Mouse (Mus musculus): Measurements from ENCODE around the gene Alg5. TPM values are rescaled to one million over a fixed set of nuclear protein-coding genes. Genes with fewer than 3 reads are reported as not detected.

Alg5 gene
- polyA plus RNA-seq, 1 experiment from 2014 or later: 37.7 TPM

- no peak for DNase-seq (ENCODE audit: low spot score)
- Histone ChIP-seq H3K9me3 (ENCODE audit: control insufficient read depth, low read length) (no peaks in the 10 kb centered on the region), H3K36me3 (ENCODE audit: control insufficient read depth, insufficient read depth, low read length) (peaks cover 5% of the 10 kb centered on the region; the same call in 1 of the 2 replicates), H3K9ac (ENCODE audit: low read length) (no peak within 1 kb of the TSS), H3K4me1 (replicated peaks; ENCODE audit: control insufficient read depth, insufficient read depth, low read length) (no peaks in the 10 kb centered on the region), H3K4me3 (ENCODE audit: low read depth, low read length) (no peak within 1 kb of the TSS), H3K27me3 (ENCODE audit: control insufficient read depth, insufficient read depth, low read length) (no peaks in the 10 kb centered on the region), H3K4me2 (ENCODE audit: low read depth, low read length, severe bottlenecking) (no peak within 1 kb of the TSS), H3K27ac (ENCODE audit: low read depth, low read length) (no peak within 1 kb of the TSS)
- WGBS: 89% methylated on average over 6 of the region's 6 CpGs
- ATAC-seq (replicated peaks; ENCODE audit: low FRiP score): no peak
Observed at GRCm38 (mm10) chr3:54714253-54714652, 21.1 kb upstream of the Alg5 start, which contains the start of gene Gm21958. Gm21958 (minus strand) TSS chr3:54714353.

- Histone ChIP-seq H3K27ac (ENCODE audit: low read depth, low read length) (no peak overlapping the region), H3K9ac (ENCODE audit: low read length) (no peak overlapping the region), H3K4me2 (ENCODE audit: low read depth, low read length, severe bottlenecking) (no peak overlapping the region), H3K4me1 (replicated peaks; ENCODE audit: control insufficient read depth, insufficient read depth, low read length) (no peaks in the 10 kb centered on the region), H3K4me3 (ENCODE audit: low read depth, low read length) (no peak overlapping the region), H3K9me3 (ENCODE audit: control insufficient read depth, low read length) (no peaks in the 10 kb centered on the region), H3K36me3 (ENCODE audit: control insufficient read depth, insufficient read depth, low read length) (peaks cover 3% of the 10 kb centered on the region; the same call in 1 of the 2 replicates), H3K27me3 (ENCODE audit: control insufficient read depth, insufficient read depth, low read length) (no peaks in the 10 kb centered on the region)
- ATAC-seq (replicated peaks; ENCODE audit: low FRiP score) (no peak), DNase-seq (ENCODE audit: low spot score) (no peak)
- WGBS: 93% methylated on average over 6 of the region's 6 CpGs
Observed at GRCm38 (mm10) chr3:54715461-54715860, 19.9 kb upstream of the Alg5 start.

DNA sequence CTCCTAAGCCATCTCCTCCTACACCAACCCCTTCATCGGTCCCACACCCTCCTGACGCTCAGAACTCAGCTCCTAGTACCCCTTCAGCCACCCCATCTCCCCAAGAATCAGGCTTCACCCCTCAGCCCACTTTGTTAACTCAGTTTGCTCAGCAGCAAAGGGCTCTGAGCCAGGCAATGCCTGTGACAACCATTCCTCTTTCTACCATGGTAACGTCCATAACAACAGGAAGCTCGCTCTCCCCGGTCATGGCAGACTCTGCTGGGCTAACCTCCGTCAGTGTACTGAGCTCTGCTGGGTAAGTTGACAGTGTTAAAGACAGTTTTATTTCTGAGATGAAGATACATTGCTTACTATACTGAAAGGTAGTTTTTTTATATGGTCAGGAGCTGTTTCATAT lies 18.0 kb upstream of the Alg5 start:
- DNase-seq (ENCODE audit: low spot score) (no peak), ATAC-seq (replicated peaks; ENCODE audit: low FRiP score) (no peak)
- H3K9me3 ChIP-seq (ENCODE audit: control insufficient read depth, low read length): no peaks in the 10 kb centered on the region
- H3K4me2 ChIP-seq (ENCODE audit: low read depth, low read length, severe bottlenecking): no peak overlapping the region
- H3K27ac ChIP-seq (ENCODE audit: low read depth, low read length): no peak overlapping the region
- no peaks in the 10 kb centered on the region for H3K27me3 ChIP-seq (ENCODE audit: control insufficient read depth, insufficient read depth, low read length)
- no peaks in the 10 kb centered on the region for H3K4me1 ChIP-seq (replicated peaks; ENCODE audit: control insufficient read depth, insufficient read depth, low read length)
- peaks cover 3% of the 10 kb centered on the region; the same call in 1 of the 2 replicates for H3K36me3 ChIP-seq (ENCODE audit: control insufficient read depth, insufficient read depth, low read length)
- H3K4me3 ChIP-seq (ENCODE audit: low read depth, low read length): no peak overlapping the region
- H3K9ac ChIP-seq (ENCODE audit: low read length): no peak overlapping the region
- WGBS: 87% methylated on average over 6 of the region's 6 CpGs

- DNase-seq (ENCODE audit: low spot score) (no peak), ATAC-seq (replicated peaks; ENCODE audit: low FRiP score) (no peak)
- H3K9me3 ChIP-seq (ENCODE audit: control insufficient read depth, low read length): no peaks in the 10 kb centered on the region
- H3K4me1 ChIP-seq (replicated peaks; ENCODE audit: control insufficient read depth, insufficient read depth, low read length): no peaks in the 10 kb centered on the region
- H3K9ac ChIP-seq (ENCODE audit: low read length): no peak overlapping the region
- H3K36me3 ChIP-seq (ENCODE audit: control insufficient read depth, insufficient read depth, low read length): peaks cover 3% of the 10 kb centered on the region; the same call in 1 of the 2 replicates
- H3K27ac ChIP-seq (ENCODE audit: low read depth, low read length): no peak overlapping the region
- no peak overlapping the region for H3K4me3 ChIP-seq (ENCODE audit: low read depth, low read length)
- no peak overlapping the region for H3K4me2 ChIP-seq (ENCODE audit: low read depth, low read length, severe bottlenecking)
- WGBS: 66% methylated on average over 3 of the region's 3 CpGs
- H3K27me3 ChIP-seq (ENCODE audit: control insufficient read depth, insufficient read depth, low read length): no peaks in the 10 kb centered on the region
Observed at GRCm38 (mm10) chr3:54718947-54719346, 16.4 kb upstream of the Alg5 start.

GRCm38 (mm10) chr3:54723741-54724500 lies 11.4 kb upstream of the Alg5 start:
- Histone ChIP-seq H3K4me1 (replicated peaks; ENCODE audit: control insufficient read depth, insufficient read depth, low read length) (no peaks in the 10 kb centered on the region), H3K27ac (ENCODE audit: low read depth, low read length) (no peak overlapping the region), H3K27me3 (ENCODE audit: control insufficient read depth, insufficient read depth, low read length) (no peaks in the 10 kb centered on the region), H3K9me3 (ENCODE audit: control insufficient read depth, low read length) (no peaks in the 10 kb centered on the region), H3K4me2 (ENCODE audit: low read depth, low read length, severe bottlenecking) (no peak overlapping the region), H3K36me3 (ENCODE audit: control insufficient read depth, insufficient read depth, low read length) (peaks cover 12% of the 10 kb centered on the region), H3K4me3 (ENCODE audit: low read depth, low read length) (no peak overlapping the region), H3K9ac (ENCODE audit: low read length) (no peak overlapping the region)
- ATAC-seq (replicated peaks; ENCODE audit: low FRiP score): no peak
- WGBS: 90% methylated on average over 10 of the region's 10 CpGs
- DNase-seq (ENCODE audit: low spot score): no peak

DNA sequence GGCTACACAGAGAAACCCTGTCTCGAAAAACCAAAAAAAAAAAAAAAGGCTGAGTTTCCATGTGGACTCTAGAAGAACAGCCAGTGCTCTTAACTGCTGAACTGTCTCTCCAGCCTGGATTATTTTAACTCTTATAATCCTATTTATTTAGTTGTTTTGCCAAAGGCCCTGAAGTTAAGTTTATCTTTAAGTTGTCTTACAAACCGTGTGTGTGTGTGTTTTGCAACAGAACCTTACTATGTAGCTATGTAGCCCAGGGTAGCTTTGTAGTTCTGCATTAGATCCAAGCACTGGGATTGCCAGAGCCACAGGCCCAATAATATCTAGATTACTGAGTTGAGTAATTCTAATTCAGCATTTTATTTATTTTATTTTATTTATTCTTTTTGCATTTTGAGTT lies 10.0 kb upstream of the Alg5 start:
- WGBS: 89% methylated on average over 2 of the region's 2 CpGs

GRCm38 (mm10) chr3:54727588-54727987 lies 7.8 kb upstream of the Alg5 start:
- 94% methylated on average over 2 of the region's 2 CpGs for WGBS
- no peak overlapping the region for H3K27ac ChIP-seq (ENCODE audit: low read depth, low read length)
- no peaks in the 10 kb centered on the region for H3K4me1 ChIP-seq (replicated peaks; ENCODE audit: control insufficient read depth, insufficient read depth, low read length)
- no peaks in the 10 kb centered on the region for H3K9me3 ChIP-seq (ENCODE audit: control insufficient read depth, low read length)
- no peak overlapping the region for H3K4me3 ChIP-seq (ENCODE audit: low read depth, low read length)
- no peak for DNase-seq (ENCODE audit: low spot score)
- no peak overlapping the region for H3K4me2 ChIP-seq (ENCODE audit: low read depth, low read length, severe bottlenecking)
- ATAC-seq (replicated peaks; ENCODE audit: low FRiP score): no peak
- H3K9ac ChIP-seq (ENCODE audit: low read length): no peak overlapping the region
- H3K36me3 ChIP-seq (ENCODE audit: control insufficient read depth, insufficient read depth, low read length): peaks cover 17% of the 10 kb centered on the region
- H3K27me3 ChIP-seq (ENCODE audit: control insufficient read depth, insufficient read depth, low read length): no peaks in the 10 kb centered on the region

More for the DNA sequence above, 10.0 kb upstream of the Alg5 start:
- H3K27ac ChIP-seq (ENCODE audit: low read depth, low read length): no peak overlapping the region
- no peaks in the 10 kb centered on the region for H3K27me3 ChIP-seq (ENCODE audit: control insufficient read depth, insufficient read depth, low read length)
- H3K36me3 ChIP-seq (ENCODE audit: control insufficient read depth, insufficient read depth, low read length): peaks cover 17% of the 10 kb centered on the region
- no peaks in the 10 kb centered on the region for H3K9me3 ChIP-seq (ENCODE audit: control insufficient read depth, low read length)
- no peaks in the 10 kb centered on the region for H3K4me1 ChIP-seq (replicated peaks; ENCODE audit: control insufficient read depth, insufficient read depth, low read length)
- no peak for ATAC-seq (replicated peaks; ENCODE audit: low FRiP score)
- DNase-seq (ENCODE audit: low spot score): no peak
- H3K4me3 ChIP-seq (ENCODE audit: low read depth, low read length): no peak overlapping the region
- no peak overlapping the region for H3K9ac ChIP-seq (ENCODE audit: low read length)
- no peak overlapping the region for H3K4me2 ChIP-seq (ENCODE audit: low read depth, low read length, severe bottlenecking)

GRCm38 (mm10) chr3:54728100-54728499 lies 7.2 kb upstream of the Alg5 start:
- DNase-seq (ENCODE audit: low spot score) (no peak), ATAC-seq (replicated peaks; ENCODE audit: low FRiP score) (no peak)
- WGBS: 94% methylated on average over 6 of the region's 6 CpGs
- Histone ChIP-seq H3K9me3 (ENCODE audit: control insufficient read depth, low read length) (no peaks in the 10 kb centered on the region), H3K27ac (ENCODE audit: low read depth, low read length) (no peak overlapping the region), H3K4me1 (replicated peaks; ENCODE audit: control insufficient read depth, insufficient read depth, low read length) (no peaks in the 10 kb centered on the region), H3K9ac (ENCODE audit: low read length) (no peak overlapping the region), H3K36me3 (ENCODE audit: control insufficient read depth, insufficient read depth, low read length) (peaks cover 19% of the 10 kb centered on the region), H3K4me2 (ENCODE audit: low read depth, low read length, severe bottlenecking) (no peak overlapping the region), H3K27me3 (ENCODE audit: control insufficient read depth, insufficient read depth, low read length) (no peaks in the 10 kb centered on the region), H3K4me3 (ENCODE audit: low read depth, low read length) (no peak overlapping the region)

DNA sequence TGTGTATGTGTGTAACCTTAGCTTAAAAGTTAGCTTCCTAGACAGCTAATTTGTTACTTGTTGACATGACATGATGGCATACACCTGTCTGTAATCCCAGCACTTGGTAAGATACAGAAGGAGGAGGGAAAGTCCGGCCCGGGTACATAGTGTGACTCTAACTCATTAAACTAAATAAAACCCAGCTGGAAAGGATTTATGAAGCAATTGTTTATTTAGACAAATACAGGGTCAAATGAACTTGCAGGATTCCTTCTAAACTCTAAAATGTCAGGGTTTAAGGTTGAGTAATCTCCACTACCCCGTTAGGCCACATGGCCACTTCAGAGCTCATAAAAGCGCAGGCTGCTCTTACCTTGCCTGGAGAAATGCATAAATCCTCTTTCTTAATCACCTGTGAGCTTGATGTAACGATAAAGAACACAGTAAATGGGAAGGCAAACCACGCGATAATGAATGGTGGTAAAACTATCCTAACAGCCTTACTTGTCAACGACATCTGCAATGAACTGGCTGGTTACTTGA lies 3.7 kb upstream of the Alg5 start:
- Histone ChIP-seq H3K4me1 (replicated peaks; ENCODE audit: control insufficient read depth, insufficient read depth, low read length) (no peaks in the 10 kb centered on the region), H3K9ac (ENCODE audit: low read length) (no peak overlapping the region), H3K9me3 (ENCODE audit: control insufficient read depth, low read length) (no peaks in the 10 kb centered on the region), H3K36me3 (ENCODE audit: control insufficient read depth, insufficient read depth, low read length) (peaks cover 19% of the 10 kb centered on the region), H3K27me3 (ENCODE audit: control insufficient read depth, insufficient read depth, low read length) (no peaks in the 10 kb centered on the region), H3K4me3 (ENCODE audit: low read depth, low read length) (no peak overlapping the region), H3K4me2 (ENCODE audit: low read depth, low read length, severe bottlenecking) (no peak overlapping the region), H3K27ac (ENCODE audit: low read depth, low read length) (no peak overlapping the region)
- DNase-seq (ENCODE audit: low spot score): no peak
- WGBS: 87% methylated on average over 8 of the region's 8 CpGs
- no peak for ATAC-seq (replicated peaks; ENCODE audit: low FRiP score)

Data from forebrain, embryonic 11.5 days (tissue).